Mouse (Mus musculus) megakaryocyte, embryonic 14.5 days (primary cell): ENCODE results near the gene Afap1l2. TPM values are rescaled to one million over a fixed set of nuclear protein-coding genes. Genes with fewer than 3 reads are reported as not detected.

Experiments used
- H3K27me3 ChIP-seq: replicated peaks from 2 replicates; pipeline ENCODE3; 2012; ENCODE audit warnings: inconsistent platforms
- H3K36me3 ChIP-seq: replicated peaks from 2 replicates; pipeline ENCODE3; 2012; ENCODE audit warnings: low read length, inconsistent platforms, mixed read lengths
- H3K4me1 ChIP-seq: 2 replicates; pipeline ENCODE4 v1.6.1; 2012; ENCODE audit warnings: inconsistent platforms
- H3K4me3 ChIP-seq: replicated peaks from 2 replicates; pipeline ENCODE3; 2012; ENCODE audit warnings: moderate library complexity, mild to moderate bottlenecking, inconsistent platforms
- H3K9me3 ChIP-seq: 2 replicates; pipeline ENCODE4 v1.6.1; 2012; ENCODE audit warnings: inconsistent platforms
- FLI1 ChIP-seq: IDR thresholded peaks from 2 replicates; pipeline ENCODE4 v1.6.1; 2012; ENCODE audit warnings: low read length, inconsistent platforms, mixed read lengths
- GATA1 ChIP-seq: IDR thresholded peaks from 3 replicates; pipeline ENCODE4 v1.6.1; 2012; ENCODE audit warnings: mixed read lengths, low read length, inconsistent platforms, borderline replicate concordance
- polyA plus RNA-seq: library from polyadenylated mRNA; stranded (reverse); fragments of >175 nt; gene quantifications from 2 replicates; pipeline ENCODE4 v1.2.3, GENCODE M21; 2012; ENCODE audit warnings: low replicate concordance; ENCODE audit not compliant: insufficient read depth

Gene Afap1l2
- polyA plus RNA-seq, 1 experiment = not detected

GRCm38 (mm10) chr19:56905395-56905794 is 102.6 kb downstream of the Afap1l2 start:
- Histone ChIP-seq H3K36me3 (no peaks in the 10 kb centered on the region), H3K4me1 (peaks cover 10% of the 10 kb centered on the region), H3K27me3 (peaks cover 49% of the 10 kb centered on the region), H3K4me3 (no peak overlapping the region), H3K9me3 (no peaks in the 10 kb centered on the region)
- TF ChIP-seq FLI1 = no peak
- TF ChIP-seq GATA1 = no peak

GRCm38 (mm10) chr19:56904095-56904494 is 103.9 kb downstream of the Afap1l2 start:
- Histone ChIP-seq H3K9me3 (no peaks in the 10 kb centered on the region), H3K4me1 (peaks cover 10% of the 10 kb centered on the region), H3K36me3 (no peaks in the 10 kb centered on the region), H3K27me3 (peaks cover 45% of the 10 kb centered on the region), H3K4me3 (no peak overlapping the region)
- no peak for TF ChIP-seq GATA1
- TF ChIP-seq FLI1 = no peak

- peaks cover 28% of the 10 kb centered on the region for H3K27me3 ChIP-seq
- no peaks in the 10 kb centered on the region for H3K36me3 ChIP-seq
- H3K9me3 ChIP-seq = no peaks in the 10 kb centered on the region
- no peak overlapping the region for H3K4me3 ChIP-seq
- TF ChIP-seq GATA1 (no peak), FLI1 (no peak)
- no peaks in the 10 kb centered on the region for H3K4me1 ChIP-seq
These were observed 110.4 kb downstream of the Afap1l2 start for GRCm38 (mm10) chr19:56897654-56898053.

DNA sequence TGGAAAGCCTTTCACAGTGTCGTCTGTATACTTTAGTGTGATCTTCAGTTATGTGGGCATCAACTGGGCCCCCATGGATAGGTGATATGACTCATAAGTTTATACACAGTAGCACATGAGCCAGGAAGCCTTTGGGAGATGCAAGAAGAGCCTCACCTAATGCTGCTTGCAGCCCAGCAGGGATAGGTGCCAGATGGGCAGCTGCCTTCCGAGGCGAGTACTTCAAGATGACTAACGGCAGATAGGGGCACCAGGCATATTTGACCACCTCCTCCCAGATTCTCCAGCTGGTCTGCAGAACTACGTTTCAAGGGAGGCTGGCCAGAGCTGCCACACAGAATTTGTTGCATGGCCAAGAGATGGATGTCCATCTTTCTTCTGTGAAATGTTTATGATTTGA is 114.7 kb downstream of the Afap1l2 start:
- no peaks in the 10 kb centered on the region for H3K9me3 ChIP-seq
- no peak overlapping the region for H3K4me3 ChIP-seq
- H3K27me3 ChIP-seq = peaks cover 25% of the 10 kb centered on the region
- H3K4me1 ChIP-seq = no peaks in the 10 kb centered on the region
- no peak for TF ChIP-seq GATA1
- TF ChIP-seq FLI1 = no peak
- H3K36me3 ChIP-seq = no peaks in the 10 kb centered on the region

DNA sequence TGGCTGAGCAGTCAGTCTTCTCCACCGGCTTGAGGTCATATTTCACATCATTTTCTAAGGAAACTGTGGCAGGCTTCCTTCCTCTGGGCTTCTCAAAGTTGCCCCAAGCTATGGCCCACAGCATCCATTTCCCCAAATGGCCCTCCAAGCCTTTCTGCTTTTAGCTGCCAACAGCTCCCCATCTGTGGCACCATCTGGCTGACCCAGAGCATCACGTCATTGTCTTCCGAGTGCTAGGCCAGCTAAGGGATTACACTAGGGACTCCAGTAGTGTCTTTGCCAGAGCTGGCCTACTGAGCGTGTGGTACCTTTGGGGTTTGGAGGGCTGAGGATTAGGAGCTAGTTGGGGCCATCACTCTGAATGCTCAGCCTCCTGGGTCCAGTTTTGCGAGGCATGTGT is 115.4 kb downstream of the Afap1l2 start:
- H3K9me3 ChIP-seq = no peaks in the 10 kb centered on the region
- TF ChIP-seq FLI1 (no peak), GATA1 (no peak)
- peaks cover 22% of the 10 kb centered on the region for H3K27me3 ChIP-seq
- H3K4me1 ChIP-seq = no peaks in the 10 kb centered on the region
- no peaks in the 10 kb centered on the region for H3K36me3 ChIP-seq
- no peak overlapping the region for H3K4me3 ChIP-seq

- Histone ChIP-seq H3K27me3 (peaks cover 20% of the 10 kb centered on the region), H3K4me1 (no peaks in the 10 kb centered on the region), H3K9me3 (no peaks in the 10 kb centered on the region), H3K4me3 (no peak overlapping the region), H3K36me3 (no peaks in the 10 kb centered on the region)
- no peak for TF ChIP-seq FLI1
- no peak for TF ChIP-seq GATA1
These were observed 116.6 kb downstream of the Afap1l2 start for GRCm38 (mm10) chr19:56891438-56891837.

DNA sequence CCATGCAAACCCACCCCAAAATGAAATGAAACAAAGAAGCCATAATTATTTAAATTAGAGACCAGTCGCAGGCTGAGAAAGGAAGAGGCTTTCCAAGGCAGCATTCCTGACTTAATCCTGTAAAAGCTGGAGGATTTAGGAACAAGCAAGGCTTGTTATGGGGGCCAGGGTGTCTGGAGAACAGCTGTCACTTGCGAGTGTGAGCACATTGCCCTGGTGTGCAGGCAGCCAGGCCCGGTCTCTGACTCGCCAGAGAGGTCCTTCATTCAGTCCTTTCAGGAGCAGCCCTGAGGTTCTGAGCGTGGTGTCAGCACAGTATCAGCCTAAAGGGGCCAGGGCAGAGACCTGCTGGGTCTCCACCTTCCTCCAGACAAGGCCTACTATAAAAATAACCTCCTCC is 119.4 kb downstream of the Afap1l2 start:
- H3K4me3 ChIP-seq = no peak overlapping the region
- no peaks in the 10 kb centered on the region for H3K9me3 ChIP-seq
- no peak for TF ChIP-seq FLI1
- TF ChIP-seq GATA1 = no peak
- H3K27me3 ChIP-seq = peaks cover 29% of the 10 kb centered on the region
- H3K36me3 ChIP-seq = no peaks in the 10 kb centered on the region
- H3K4me1 ChIP-seq = no peaks in the 10 kb centered on the region

DNA sequence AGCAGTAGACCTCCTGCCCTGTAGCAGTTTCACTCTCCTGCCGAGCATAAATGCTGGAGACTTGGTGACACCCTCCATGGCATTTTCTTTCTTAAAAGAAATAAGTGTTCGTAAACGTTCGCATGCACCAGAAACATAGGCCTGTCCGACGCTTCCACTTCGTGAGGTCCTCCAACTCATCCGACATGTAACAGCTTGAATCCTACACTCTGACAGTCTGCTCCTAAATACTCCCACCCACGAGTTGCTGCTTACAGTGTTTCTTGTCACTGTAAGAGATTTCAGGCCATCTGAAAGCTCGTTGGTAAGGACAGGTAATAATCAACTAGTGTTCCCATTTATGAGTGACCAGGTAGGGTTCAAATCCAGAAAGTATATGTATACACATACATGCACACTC is 120.1 kb downstream of the Afap1l2 start:
- no peak for TF ChIP-seq FLI1
- no peak for TF ChIP-seq GATA1
- no peaks in the 10 kb centered on the region for H3K36me3 ChIP-seq
- peaks cover 30% of the 10 kb centered on the region for H3K27me3 ChIP-seq
- no peaks in the 10 kb centered on the region for H3K9me3 ChIP-seq
- no peak overlapping the region for H3K4me3 ChIP-seq
- no peaks in the 10 kb centered on the region for H3K4me1 ChIP-seq

- no peak overlapping the region for H3K4me3 ChIP-seq
- H3K36me3 ChIP-seq = no peaks in the 10 kb centered on the region
- peaks cover 7% of the 10 kb centered on the region; the same call in 1 of the 2 replicates for H3K4me1 ChIP-seq
- TF ChIP-seq FLI1 (no peak), GATA1 (no peak)
- peaks cover 93% of the 10 kb centered on the region for H3K27me3 ChIP-seq
- no peaks in the 10 kb centered on the region for H3K9me3 ChIP-seq
These were observed 130.7 kb downstream of the Afap1l2 start for GRCm38 (mm10) chr19:56877364-56877763.

- Histone ChIP-seq H3K4me1 (peaks cover 9% of the 10 kb centered on the region; the same call in 1 of the 2 replicates), H3K9me3 (no peaks in the 10 kb centered on the region), H3K4me3 (no peak overlapping the region), H3K27me3 (peaks cover 89% of the 10 kb centered on the region), H3K36me3 (no peaks in the 10 kb centered on the region)
- TF ChIP-seq FLI1 = no peak
- no peak for TF ChIP-seq GATA1
These were observed 133.3 kb downstream of the Afap1l2 start for GRCm38 (mm10) chr19:56874601-56875315.
